Mouse (Mus musculus): ENCODE results near the gene Smim5. TPM values are rescaled to one million over a fixed set of nuclear protein-coding genes. Genes with fewer than 3 reads are reported as not detected.
A peak's percentile ranks its signal among the peaks of the same experiment; 100 is the strongest.

Gene Smim5
- total RNA-seq, 2 experiments from 2014 or later = 2.2 to 2.4 TPM

- intact Hi-C loops (cut with DNase I; ENCODE audit: low total_unique reads) = no loop called here
- DNase-seq = no peak
These were observed 7.6 kb upstream of the Smim5 start for GRCm38 (mm10) chr11:115892213-115892612.

GRCm38 (mm10) chr11:115893071-115893470 is 6.7 kb upstream of the Smim5 start:
- no peak for DNase-seq
- intact Hi-C loops (cut with DNase I; ENCODE audit: low total_unique reads) = no loop called here

GRCm38 (mm10) chr11:115894755-115895520 is 4.8 kb upstream of the Smim5 start:
- intact Hi-C loops (cut with DNase I; ENCODE audit: low total_unique reads) = loop anchor here (2.0 kb wide), 1 partner anchor 26 kb away; no protein-coding TSS in a partner anchor
- no peak for DNase-seq

- intact Hi-C loops (cut with DNase I; ENCODE audit: low total_unique reads) = no loop called here
- no peak for DNase-seq
These were observed 1.3 kb upstream of the Smim5 start for GRCm38 (mm10) chr11:115898446-115898845.

- intact Hi-C loops (cut with DNase I; ENCODE audit: low total_unique reads) = no loop called here
These were observed 880 bp upstream of the Smim5 start for GRCm38 (mm10) chr11:115898886-115899285.

GRCm38 (mm10) chr11:115900561-115901337 is 983 bp downstream of the Smim5 start:
- no peak for DNase-seq
- intact Hi-C loops (cut with DNase I; ENCODE audit: low total_unique reads) = no loop called here

More at GRCm38 (mm10) chr11:115898886-115899285, 880 bp upstream of the Smim5 start:
- peak; percentile 27 for DNase-seq

GRCm38 (mm10) chr11:115901338-115902161 is 1.8 kb downstream of the Smim5 start:
- intact Hi-C loops (cut with DNase I; ENCODE audit: low total_unique reads) = no loop called here
- DNase-seq = no peak

- intact Hi-C loops (cut with DNase I; ENCODE audit: low total_unique reads) = no loop called here
- no peak for DNase-seq
These were observed 2.4 kb downstream of the Smim5 start for GRCm38 (mm10) chr11:115902177-115902576.

- intact Hi-C loops (cut with DNase I; ENCODE audit: low total_unique reads) = no loop called here
- peak; percentile 56 for DNase-seq
These were observed 3.1 kb downstream of the Smim5 start for GRCm38 (mm10) chr11:115902831-115903230.

GRCm38 (mm10) chr11:115903384-115904230 is 3.8 kb downstream of the Smim5 start:
- no peak for DNase-seq
- intact Hi-C loops (cut with DNase I; ENCODE audit: low total_unique reads) = no loop called here

GRCm38 (mm10) chr11:115904231-115904955 is 4.6 kb downstream of the Smim5 start:
- intact Hi-C loops (cut with DNase I; ENCODE audit: low total_unique reads) = no loop called here
- DNase-seq = no peak

- DNase-seq = no peak
These were observed 5.4 kb downstream of the Smim5 start for GRCm38 (mm10) chr11:115904956-115905790.

GRCm38 (mm10) chr11:115906116-115906515 is 6.3 kb downstream of the Smim5 start:
- DNase-seq = no peak
- intact Hi-C loops (cut with DNase I; ENCODE audit: low total_unique reads) = no loop called here

More at GRCm38 (mm10) chr11:115904956-115905790, 5.4 kb downstream of the Smim5 start:
- intact Hi-C loops (cut with DNase I; ENCODE audit: low total_unique reads) = no loop called here

- DNase-seq = no peak
- intact Hi-C loops (cut with DNase I; ENCODE audit: low total_unique reads) = no loop called here
These were observed 6.8 kb downstream of the Smim5 start for GRCm38 (mm10) chr11:115906521-115906920.

- intact Hi-C loops (cut with DNase I; ENCODE audit: low total_unique reads) = no loop called here
- no peak for DNase-seq
These were observed 11.4 kb downstream of the Smim5 start for GRCm38 (mm10) chr11:115911134-115911561.

- intact Hi-C loops (cut with DNase I; ENCODE audit: low total_unique reads) = no loop called here
- DNase-seq = no peak
These were observed 12.0 kb downstream of the Smim5 start, which contains the start of gene Smim6 for GRCm38 (mm10) chr11:115911632-115912376. Smim6 (plus strand) TSS chr11:115912017.

GRCm38 (mm10) chr11:115916579-115916978 is 16.8 kb downstream of the Smim5 start:
- intact Hi-C loops (cut with DNase I; ENCODE audit: low total_unique reads) = no loop called here
- DNase-seq = no peak
